Mouse (Mus musculus): ENCODE data around the gene Lasp1. TPM values are rescaled to one million over a fixed set of nuclear protein-coding genes. Genes with fewer than 3 reads are reported as not detected.

Gene Lasp1
- polyA plus RNA-seq, 1 experiment from 2014 or later = 136 TPM

DNA sequence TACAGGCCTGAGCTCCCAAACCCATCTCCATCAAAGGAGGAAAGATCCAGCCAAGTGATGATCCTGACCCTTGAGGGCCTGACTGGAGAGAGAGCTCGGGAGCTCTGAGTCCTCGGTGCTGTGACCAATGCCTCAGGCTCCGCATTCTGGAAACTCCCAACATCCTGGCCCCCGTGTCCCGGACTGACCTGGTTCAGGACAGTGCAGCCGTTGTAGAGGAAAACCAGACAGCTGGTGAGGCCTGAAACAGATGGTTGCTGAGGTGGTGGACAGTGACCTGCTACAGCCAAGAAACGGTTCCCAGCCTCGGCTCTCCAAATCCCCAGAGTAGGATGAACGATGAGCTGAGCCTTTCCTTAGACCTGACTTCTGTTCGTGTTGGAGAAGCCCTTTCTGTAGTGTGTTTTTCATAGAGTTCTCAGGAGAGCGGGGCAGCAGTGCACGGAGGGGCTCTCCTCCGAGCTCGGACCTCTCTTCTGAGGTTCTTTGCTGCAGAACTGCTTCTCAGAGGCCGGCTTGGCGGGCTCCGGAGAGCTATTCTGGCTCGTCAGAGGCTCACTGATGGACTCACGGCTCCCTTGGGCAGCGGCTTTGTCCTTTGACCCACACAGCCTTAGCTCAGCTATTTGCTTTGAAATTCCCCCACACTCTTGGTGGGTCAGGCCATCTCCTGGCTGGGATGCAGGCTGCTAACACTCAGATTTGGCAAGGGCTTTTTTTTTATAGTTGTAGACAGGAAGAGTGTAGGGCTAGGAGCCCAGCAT lies 24.2 kb downstream of the Lasp1 start:
- Histone ChIP-seq H3K36me3 (peaks cover 59% of the 10 kb centered on the region), H3K9me3 (replicated peaks) (no peaks in the 10 kb centered on the region), H3K27me3 (replicated peaks) (no peaks in the 10 kb centered on the region), H3K27ac (replicated peaks) (no peak overlapping the region), H3K4me3 (replicated peaks) (no peak overlapping the region), H3K4me2 (no peak overlapping the region), H3K9ac (replicated peaks) (no peak overlapping the region), H3K4me1 (peaks cover 42% of the 10 kb centered on the region)
- ATAC-seq (ENCODE audit: low FRiP score) = no peak
- WGBS = 79% methylated on average over 20 of the region's 20 CpGs

DNA sequence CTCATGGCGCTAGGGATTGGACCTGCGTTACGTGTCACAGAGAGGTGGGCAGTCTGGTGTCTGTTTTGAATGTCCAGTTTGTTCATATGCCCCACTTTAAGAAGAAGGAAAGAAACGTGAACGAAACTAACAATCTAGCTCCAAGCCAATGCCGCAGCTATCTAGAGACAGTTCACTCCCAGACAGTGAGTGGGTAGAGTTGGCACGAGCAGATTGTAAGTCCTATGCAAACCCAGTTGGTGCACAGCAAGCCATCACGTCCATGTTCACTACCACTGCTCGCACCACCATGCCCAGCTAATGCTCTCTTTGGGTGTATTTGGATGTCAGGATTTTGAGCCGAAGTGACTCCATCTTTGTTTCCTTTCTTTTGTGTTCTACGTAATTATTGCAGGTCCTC lies 25.4 kb downstream of the Lasp1 start:
- no peak overlapping the region for H3K27ac ChIP-seq (replicated peaks)
- WGBS = 93% methylated on average over 11 of the region's 11 CpGs
- H3K9me3 ChIP-seq (replicated peaks) = no peaks in the 10 kb centered on the region
- H3K4me2 ChIP-seq = no peak overlapping the region
- H3K27me3 ChIP-seq (replicated peaks) = no peaks in the 10 kb centered on the region
- peaks cover 32% of the 10 kb centered on the region for H3K4me1 ChIP-seq
- H3K36me3 ChIP-seq = peaks cover 59% of the 10 kb centered on the region
- no peak overlapping the region for H3K4me3 ChIP-seq (replicated peaks)
- no peak overlapping the region for H3K9ac ChIP-seq (replicated peaks)
- ATAC-seq (ENCODE audit: low FRiP score) = no peak

DNA sequence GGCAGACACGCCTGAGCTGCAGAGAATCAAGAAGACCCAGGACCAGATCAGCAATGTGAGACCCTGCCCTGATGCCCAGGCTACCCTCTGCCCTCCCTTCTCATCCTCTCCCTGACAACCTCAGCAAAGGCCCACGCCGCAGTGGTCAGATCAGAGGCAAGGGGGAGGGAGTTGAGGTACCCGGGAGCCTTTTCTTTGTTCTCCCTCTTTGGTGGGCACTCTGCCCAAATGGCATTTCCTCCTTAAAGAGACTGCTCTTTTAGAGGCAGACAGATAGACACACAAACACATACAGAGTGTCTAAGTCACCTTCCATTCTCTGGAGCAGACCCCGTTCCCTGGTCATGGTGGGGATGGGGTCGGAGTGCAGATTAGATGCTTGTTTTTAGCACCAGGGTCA lies 26.1 kb downstream of the Lasp1 start:
- no peaks in the 10 kb centered on the region for H3K27me3 ChIP-seq (replicated peaks)
- WGBS = 75% methylated on average over 6 of the region's 6 CpGs
- H3K9ac ChIP-seq (replicated peaks) = no peak overlapping the region
- H3K4me1 ChIP-seq = peaks cover 26% of the 10 kb centered on the region
- H3K9me3 ChIP-seq (replicated peaks) = no peaks in the 10 kb centered on the region
- 0 out of 2 replicates have a peak, but pooled peaks have one; percentile 59 for ATAC-seq (ENCODE audit: low FRiP score)
- H3K27ac ChIP-seq (replicated peaks) = peak overlapping the region; percentile 24; the same call in 1 of the 2 replicates
- peaks cover 59% of the 10 kb centered on the region for H3K36me3 ChIP-seq
- H3K4me2 ChIP-seq = no peak overlapping the region
- H3K4me3 ChIP-seq (replicated peaks) = no peak overlapping the region

- Histone ChIP-seq H3K27me3 (replicated peaks) (no peaks in the 10 kb centered on the region), H3K9ac (replicated peaks) (no peak overlapping the region), H3K9me3 (replicated peaks) (no peaks in the 10 kb centered on the region), H3K27ac (replicated peaks) (peak overlapping the region; percentile 24), H3K4me3 (replicated peaks) (no peak overlapping the region), H3K4me1 (peaks cover 24% of the 10 kb centered on the region), H3K36me3 (peaks cover 60% of the 10 kb centered on the region), H3K4me2 (no peak overlapping the region)
- no peak for ATAC-seq (ENCODE audit: low FRiP score)
- WGBS = 85% methylated on average over 10 of the region's 10 CpGs
Observed at GRCm38 (mm10) chr11:97825295-97825694, 26.5 kb downstream of the Lasp1 start.

DNA sequence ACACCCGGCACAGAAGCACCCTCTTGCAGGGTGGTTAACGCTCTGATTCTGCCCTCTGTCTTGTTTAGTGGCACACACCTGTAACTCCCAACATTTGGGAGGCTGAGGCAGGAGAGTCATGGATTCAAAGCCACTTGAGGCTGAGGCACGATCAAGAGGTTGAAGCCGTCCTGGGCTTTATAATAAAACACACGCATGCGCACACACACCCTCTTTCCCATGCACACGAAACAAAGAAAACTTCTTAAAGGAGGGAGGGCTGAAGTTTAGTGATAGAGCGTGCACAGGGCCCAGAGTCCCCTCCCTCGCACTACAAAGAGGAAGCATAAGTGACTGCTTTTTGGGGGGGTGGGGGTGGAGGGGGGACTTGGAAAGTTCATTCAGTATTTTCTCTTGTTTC lies 27.2 kb downstream of the Lasp1 start:
- H3K27ac ChIP-seq (replicated peaks) = no peak overlapping the region
- no peak overlapping the region for H3K9ac ChIP-seq (replicated peaks)
- 88% methylated on average over 9 of the region's 9 CpGs for WGBS
- ATAC-seq (ENCODE audit: low FRiP score) = no peak
- no peaks in the 10 kb centered on the region for H3K27me3 ChIP-seq (replicated peaks)
- H3K4me1 ChIP-seq = peaks cover 19% of the 10 kb centered on the region
- H3K36me3 ChIP-seq = peaks cover 58% of the 10 kb centered on the region
- no peak overlapping the region for H3K4me3 ChIP-seq (replicated peaks)
- H3K4me2 ChIP-seq = no peak overlapping the region
- H3K9me3 ChIP-seq (replicated peaks) = no peaks in the 10 kb centered on the region

DNA sequence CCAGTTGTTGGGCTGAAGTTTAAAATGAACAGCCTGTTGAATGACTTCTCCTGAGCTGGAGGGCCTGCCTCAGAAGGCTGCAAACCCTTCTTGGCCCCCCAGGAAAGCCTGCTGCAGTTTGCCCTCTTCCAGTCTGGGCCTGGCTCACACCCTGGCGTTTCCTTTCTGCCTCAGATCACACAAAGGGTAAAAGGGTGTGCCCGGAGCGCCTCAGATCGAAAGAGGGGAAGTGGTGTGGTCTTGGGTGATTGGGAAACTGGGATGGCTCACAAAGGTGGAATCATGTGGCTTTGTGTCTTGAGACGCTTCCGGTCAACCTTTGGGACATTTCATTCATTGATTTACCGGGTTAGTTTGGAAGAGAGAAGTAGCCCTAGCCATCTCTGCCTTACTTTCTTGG lies 27.6 kb downstream of the Lasp1 start:
- no peak overlapping the region for H3K27ac ChIP-seq (replicated peaks)
- WGBS = 76% methylated on average over 7 of the region's 7 CpGs
- no peaks in the 10 kb centered on the region for H3K9me3 ChIP-seq (replicated peaks)
- ATAC-seq (ENCODE audit: low FRiP score) = no peak
- H3K4me3 ChIP-seq (replicated peaks) = no peak overlapping the region
- peaks cover 55% of the 10 kb centered on the region for H3K36me3 ChIP-seq
- no peak overlapping the region for H3K4me2 ChIP-seq
- H3K9ac ChIP-seq (replicated peaks) = no peak overlapping the region
- H3K27me3 ChIP-seq (replicated peaks) = no peaks in the 10 kb centered on the region
- H3K4me1 ChIP-seq = peaks cover 15% of the 10 kb centered on the region

DNA sequence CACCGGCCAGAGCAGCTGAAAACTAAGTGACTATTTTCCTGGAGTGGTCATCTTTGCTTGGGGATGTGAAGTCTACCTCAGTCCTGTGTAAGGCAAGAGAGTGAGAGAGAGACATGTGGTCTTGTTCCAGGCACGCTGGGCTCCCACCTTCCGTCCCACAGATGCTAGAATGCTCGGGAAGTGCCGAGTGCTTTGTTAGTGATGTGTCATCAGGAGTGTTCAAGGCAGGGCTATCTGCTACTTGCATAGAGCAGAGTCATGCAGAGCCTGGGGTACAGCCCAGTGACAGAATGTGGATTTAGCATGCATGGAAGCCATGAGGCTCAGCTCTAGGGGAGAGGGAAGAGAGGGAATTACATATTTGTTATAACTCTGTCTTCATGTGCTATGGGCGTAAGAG lies 28.9 kb downstream of the Lasp1 start:
- Histone ChIP-seq H3K36me3 (peaks cover 52% of the 10 kb centered on the region), H3K4me3 (replicated peaks) (no peak overlapping the region), H3K27ac (replicated peaks) (no peak overlapping the region), H3K4me1 (peaks cover 14% of the 10 kb centered on the region), H3K27me3 (replicated peaks) (no peaks in the 10 kb centered on the region), H3K9ac (replicated peaks) (no peak overlapping the region), H3K9me3 (replicated peaks) (no peaks in the 10 kb centered on the region), H3K4me2 (no peak overlapping the region)
- 91% methylated on average over 6 of the region's 6 CpGs for WGBS
- no peak for ATAC-seq (ENCODE audit: low FRiP score)

- H3K4me2 ChIP-seq = no peak overlapping the region
- no peaks in the 10 kb centered on the region for H3K27me3 ChIP-seq (replicated peaks)
- ATAC-seq (ENCODE audit: low FRiP score) = no peak
- 94% methylated on average over 7 of the region's 7 CpGs for WGBS
- H3K4me1 ChIP-seq = peaks cover 7% of the 10 kb centered on the region; the same call in 1 of the 2 replicates
- no peaks in the 10 kb centered on the region for H3K9me3 ChIP-seq (replicated peaks)
- H3K9ac ChIP-seq (replicated peaks) = no peak overlapping the region
- peaks cover 53% of the 10 kb centered on the region for H3K36me3 ChIP-seq
- no peak overlapping the region for H3K27ac ChIP-seq (replicated peaks)
- H3K4me3 ChIP-seq (replicated peaks) = no peak overlapping the region
Observed at GRCm38 (mm10) chr11:97829365-97829764, 30.6 kb downstream of the Lasp1 start.

DNA sequence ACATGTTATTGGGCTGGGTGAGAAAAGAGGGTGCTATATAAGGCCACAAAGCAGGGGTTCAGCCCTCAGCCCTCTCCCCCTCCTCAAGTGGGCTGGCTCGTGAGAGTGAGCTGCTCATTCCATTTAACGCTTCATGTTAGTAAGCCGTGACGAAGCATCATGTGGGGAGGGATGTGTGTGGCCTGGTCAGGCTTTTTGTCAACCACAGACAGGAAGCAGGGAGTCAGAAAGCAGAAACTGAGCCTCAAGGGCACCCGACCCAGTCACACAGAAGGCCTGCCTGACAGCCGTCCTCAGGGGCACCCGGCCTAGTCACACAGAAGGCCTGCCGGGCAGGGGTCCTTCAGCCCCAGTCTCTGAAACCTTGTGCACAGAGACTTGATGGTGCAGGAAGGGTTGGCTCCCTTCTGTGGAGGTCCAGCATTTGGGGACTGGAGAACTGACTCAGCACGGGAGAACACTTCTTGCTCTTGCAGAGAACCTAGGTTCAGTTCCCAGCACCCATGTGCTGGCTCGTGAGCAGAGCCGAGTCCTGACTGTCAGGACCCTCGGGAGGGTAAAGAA lies 31.2 kb downstream of the Lasp1 start:
- Histone ChIP-seq H3K4me3 (replicated peaks) (no peak overlapping the region), H3K27ac (replicated peaks) (no peak overlapping the region), H3K4me1 (0 out of 2 replicates have a peak, but pooled peaks cover 2% of the 10 kb centered on the region), H3K27me3 (replicated peaks) (no peaks in the 10 kb centered on the region), H3K4me2 (no peak overlapping the region), H3K36me3 (peaks cover 60% of the 10 kb centered on the region), H3K9me3 (replicated peaks) (no peaks in the 10 kb centered on the region), H3K9ac (replicated peaks) (no peak overlapping the region)
- no peak for ATAC-seq (ENCODE audit: low FRiP score)
- 85% methylated on average over 12 of the region's 12 CpGs for WGBS

DNA sequence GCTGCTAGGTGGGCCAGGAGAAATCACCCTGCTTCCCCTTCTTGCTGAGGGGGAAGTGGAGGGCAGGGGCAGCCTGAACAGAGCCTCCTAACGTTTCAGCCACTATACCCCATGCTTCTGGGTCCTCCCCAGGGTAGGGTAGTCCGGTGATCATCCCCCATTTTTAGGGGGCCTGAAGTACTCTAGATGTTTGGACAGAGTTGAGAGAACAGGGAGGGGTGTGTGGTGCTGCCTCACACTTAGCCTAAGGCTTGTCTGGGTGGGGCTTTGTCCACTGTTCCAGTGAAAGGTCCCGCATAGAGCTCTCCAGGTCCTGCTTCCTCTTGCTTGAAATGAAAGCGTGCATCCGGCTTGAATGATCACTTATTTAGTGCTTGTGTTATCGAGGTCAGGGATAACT lies 31.7 kb downstream of the Lasp1 start:
- Histone ChIP-seq H3K4me2 (no peak overlapping the region), H3K9me3 (replicated peaks) (no peaks in the 10 kb centered on the region), H3K9ac (replicated peaks) (no peak overlapping the region), H3K4me3 (replicated peaks) (no peak overlapping the region), H3K27ac (replicated peaks) (no peak overlapping the region), H3K36me3 (peaks cover 61% of the 10 kb centered on the region), H3K4me1 (0 out of 2 replicates have a peak, but pooled peaks cover 2% of the 10 kb centered on the region), H3K27me3 (replicated peaks) (no peaks in the 10 kb centered on the region)
- 90% methylated on average over 6 of the region's 6 CpGs for WGBS
- ATAC-seq (ENCODE audit: low FRiP score) = no peak

DNA sequence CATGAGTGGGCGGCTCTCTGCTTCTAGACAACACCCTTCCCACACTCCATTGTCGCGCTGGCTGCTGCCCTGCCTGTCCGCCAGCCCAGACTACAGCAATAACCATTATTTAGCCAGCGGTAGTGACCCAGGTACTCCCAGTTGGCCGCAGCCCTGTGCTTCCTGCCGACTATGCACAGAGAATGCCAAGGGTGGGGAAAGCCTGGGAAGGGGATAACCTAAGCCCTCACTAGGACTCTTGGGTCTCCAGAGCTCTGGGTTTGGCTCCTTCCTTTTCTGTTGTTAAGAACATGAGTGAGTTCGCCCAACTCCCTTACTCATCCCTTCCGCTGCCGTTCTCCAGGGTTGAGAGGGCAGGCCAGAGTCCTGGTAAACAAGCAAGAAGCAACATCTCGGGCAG lies 33.2 kb downstream of the Lasp1 start:
- Histone ChIP-seq H3K4me2 (no peak overlapping the region), H3K27me3 (replicated peaks) (no peaks in the 10 kb centered on the region), H3K9me3 (replicated peaks) (no peaks in the 10 kb centered on the region), H3K36me3 (peaks cover 61% of the 10 kb centered on the region), H3K4me1 (no peaks in the 10 kb centered on the region), H3K27ac (replicated peaks) (no peak overlapping the region), H3K9ac (replicated peaks) (no peak overlapping the region), H3K4me3 (replicated peaks) (no peak overlapping the region)
- ATAC-seq (ENCODE audit: low FRiP score) = no peak
- WGBS = 63% methylated on average over 11 of the region's 11 CpGs

DNA sequence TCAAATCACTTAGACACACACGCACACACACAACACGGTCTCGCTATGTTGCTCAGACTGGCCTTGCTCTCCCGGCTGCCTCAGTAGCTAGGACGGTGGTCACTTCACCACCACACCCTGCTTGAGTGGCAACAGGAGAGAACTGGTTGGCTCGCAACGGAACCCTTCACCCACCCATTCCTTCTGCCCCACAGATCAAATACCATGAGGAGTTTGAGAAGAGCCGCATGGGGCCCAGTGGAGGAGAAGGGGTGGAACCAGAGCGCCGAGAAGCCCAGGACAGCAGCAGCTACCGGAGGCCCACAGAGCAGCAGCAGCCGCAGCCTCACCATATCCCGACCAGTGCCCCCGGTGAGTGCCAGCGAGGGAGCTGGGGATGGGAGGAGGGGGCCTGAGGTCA lies 34.6 kb downstream of the Lasp1 start:
- Histone ChIP-seq H3K36me3 (peaks cover 59% of the 10 kb centered on the region), H3K4me3 (replicated peaks) (no peak overlapping the region), H3K9me3 (replicated peaks) (no peaks in the 10 kb centered on the region), H3K27ac (replicated peaks) (no peak overlapping the region), H3K4me2 (no peak overlapping the region), H3K27me3 (replicated peaks) (no peaks in the 10 kb centered on the region), H3K4me1 (no peaks in the 10 kb centered on the region), H3K9ac (replicated peaks) (no peak overlapping the region)
- ATAC-seq (ENCODE audit: low FRiP score) = no peak
- WGBS = 80% methylated on average over 15 of the region's 15 CpGs
